Mouse (Mus musculus) lung, embryonic 14.5 days (tissue): ENCODE data around the gene Slc48a1. TPM values are rescaled to one million over a fixed set of nuclear protein-coding genes. Genes with fewer than 3 reads are reported as not detected.

Experiments used
- ATAC-seq: fragments of 200-750 bp; cut with Nextera tagmentation; 2 replicates; pipeline ENCODE4 v1.8.0; 2017; ENCODE audit warnings: mild to moderate bottlenecking, moderate TSS enrichment, moderate library complexity; ENCODE audit not compliant: insufficient read depth
- DNase-seq: peaks from one replicate; pipeline ENCODE4 v3.0.0-alpha.2; 2015
- H3K27ac ChIP-seq: fragments of 300-500 bp; sonication (generic); 2 replicates; pipeline ENCODE4 v1.5.1; 2014; ENCODE audit warnings: low read depth, mild to moderate bottlenecking, moderate library complexity
- H3K27me3 ChIP-seq: fragments of 300-500 bp; sonication (generic); 2 replicates; pipeline ENCODE4 v1.6.1; 2014; ENCODE audit warnings: low read length, control low read depth; ENCODE audit not compliant: insufficient read depth
- H3K36me3 ChIP-seq: fragments of 300-500 bp; sonication (generic); 2 replicates; pipeline ENCODE4 v1.6.1; 2014; ENCODE audit warnings: control low read depth; ENCODE audit not compliant: insufficient read depth
- H3K4me1 ChIP-seq: fragments of 300-500 bp; sonication (generic); 2 replicates; pipeline ENCODE4 v1.6.1; 2014; ENCODE audit warnings: antibody characterized with exemption, control low read depth; ENCODE audit not compliant: insufficient read depth
- H3K4me2 ChIP-seq: fragments of 300-500 bp; sonication (generic); 2 replicates; pipeline ENCODE4 v1.6.1; 2014; ENCODE audit warnings: mild to moderate bottlenecking
- H3K4me3 ChIP-seq: fragments of 300-500 bp; sonication (generic); 2 replicates; pipeline ENCODE4 v1.5.1; 2014; ENCODE audit warnings: low read depth, low read length
- H3K9ac ChIP-seq: fragments of 300-500 bp; sonication (generic); 2 replicates; pipeline ENCODE4 v1.6.1; 2014
- H3K9me3 ChIP-seq: fragments of 300-500 bp; sonication (generic); 2 replicates; pipeline ENCODE4 v1.6.1; 2016; ENCODE audit warnings: low read depth, low read length, control low read depth
- CTCF ChIP-seq: IDR thresholded peaks from 2 replicates; pipeline ENCODE4 v1.5.1; 2016; ENCODE audit warnings: antibody characterized with exemption, low read depth
- WGBS: fragments of 180-500 bp; shearing (Covaris S2); extraction: QIAGEN DNeasy Blood & Tissue Kit; methylation state at CpG from one replicate; pipeline ENCODE4 v1.1.7; 2014; 5-methylcytosine and 5-hydroxymethylcytosine counted together
- polyA plus RNA-seq: library from polyadenylated mRNA; unstranded; fragments of >200 nt; fragmentation: Nextera tagmentation; extraction: Ambion mirVana; gene quantifications from 2 replicates; pipeline ENCODE4 v1.2.1, GENCODE M21; 2014

Slc48a1 gene
- polyA plus RNA-seq, 1 experiment from 2014 or later = 25.3 TPM

GRCm38 (mm10) chr15:97839991-97840455 lies 61.7 kb downstream of the Slc48a1 start:
- no peaks in the 10 kb centered on the region for H3K36me3 ChIP-seq
- 24% methylated on average over 3 of the region's 3 CpGs for WGBS
- DNase-seq (peak; percentile 92), ATAC-seq (peak; percentile 82)
- no peaks in the 10 kb centered on the region for H3K27me3 ChIP-seq
- H3K9me3 ChIP-seq = no peaks in the 10 kb centered on the region
- peaks cover 34% of the 10 kb centered on the region for H3K4me1 ChIP-seq
- peak; percentile 41; the same call in 1 of the 2 replicates for TF ChIP-seq CTCF
- no peak overlapping the region for H3K9ac ChIP-seq
- H3K27ac ChIP-seq = peak overlapping the region; percentile 77
- no peak overlapping the region for H3K4me2 ChIP-seq
- no peak overlapping the region for H3K4me3 ChIP-seq

- no peaks in the 10 kb centered on the region for H3K36me3 ChIP-seq
- H3K9ac ChIP-seq = no peak overlapping the region
- DNase-seq (no peak), ATAC-seq (0 out of 2 replicates have a peak, but pooled peaks have one; percentile 1)
- 78% methylated on average over 1 of the region's 1 CpGs for WGBS
- TF ChIP-seq CTCF = peak; percentile 58
- peak overlapping the region; percentile 77; the same call in 1 of the 2 replicates for H3K27ac ChIP-seq
- no peaks in the 10 kb centered on the region for H3K9me3 ChIP-seq
- H3K4me1 ChIP-seq = peaks cover 34% of the 10 kb centered on the region
- no peak overlapping the region for H3K4me3 ChIP-seq
- H3K27me3 ChIP-seq = no peaks in the 10 kb centered on the region
- H3K4me2 ChIP-seq = no peak overlapping the region
Measured at GRCm38 (mm10) chr15:97840781-97841180, 62.5 kb downstream of the Slc48a1 start.

- H3K4me2 ChIP-seq = no peak overlapping the region
- H3K4me1 ChIP-seq = peaks cover 31% of the 10 kb centered on the region
- TF ChIP-seq CTCF = no peak
- 0 out of 2 replicates have a peak, but pooled peaks cover 3% of the 10 kb centered on the region for H3K9me3 ChIP-seq
- no peak overlapping the region for H3K4me3 ChIP-seq
- no peak overlapping the region for H3K9ac ChIP-seq
- no peak for DNase-seq
- no peak overlapping the region for H3K27ac ChIP-seq
- H3K36me3 ChIP-seq = no peaks in the 10 kb centered on the region
- 96% methylated on average over 6 of the region's 6 CpGs for WGBS
- no peak for ATAC-seq
- H3K27me3 ChIP-seq = no peaks in the 10 kb centered on the region
Measured at GRCm38 (mm10) chr15:97841383-97841782, 63.1 kb downstream of the Slc48a1 start.

- no peak for TF ChIP-seq CTCF
Measured at GRCm38 (mm10) chr15:97842058-97842457, 63.7 kb downstream of the Slc48a1 start.

More at GRCm38 (mm10) chr15:97842058-97842457, 63.7 kb downstream of the Slc48a1 start:
- DNase-seq = no peak
- no peaks in the 10 kb centered on the region for H3K36me3 ChIP-seq
- H3K27ac ChIP-seq = no peak overlapping the region
- H3K27me3 ChIP-seq = no peaks in the 10 kb centered on the region
- no peak for ATAC-seq
- 0 out of 2 replicates have a peak, but pooled peaks cover 3% of the 10 kb centered on the region for H3K9me3 ChIP-seq
- H3K4me3 ChIP-seq = no peak overlapping the region
- WGBS = 87% methylated on average over 6 of the region's 6 CpGs
- no peak overlapping the region for H3K4me2 ChIP-seq
- peaks cover 27% of the 10 kb centered on the region for H3K4me1 ChIP-seq
- H3K9ac ChIP-seq = no peak overlapping the region

Other genes starting within 250 kb of the Slc48a1 start
- 37.8 and 40.7 TPM in 2 replicates for gene Rpap3, start 72.7 kb upstream of the Slc48a1 start, polyA plus RNA-seq
- 0.20 TPM in 1 of 2 replicates, not detected in the other for gene Endou, start 47.2 kb upstream of the Slc48a1 start, polyA plus RNA-seq
- 14.3 and 17.5 TPM in 2 replicates for gene Rapgef3, start 10.5 kb upstream of the Slc48a1 start, polyA plus RNA-seq
- gene Hdac7, start 66.0 kb downstream of the Slc48a1 start, polyA plus RNA-seq = 43.8 and 51.2 TPM in 2 replicates
- 0.38 and 0.61 TPM in 2 replicates for gene Vdr, start 132.1 kb downstream of the Slc48a1 start, polyA plus RNA-seq
- gene Tmem106c, start 185.7 kb downstream of the Slc48a1 start, polyA plus RNA-seq = 31.4 and 35.1 TPM in 2 replicates
- gene Col2a1, start 226.2 kb downstream of the Slc48a1 start, polyA plus RNA-seq = 29.3 and 33.3 TPM in 2 replicates